Mouse (Mus musculus) myocyte (in vitro differentiated cells): ENCODE measurements around the gene Rassf2. TPM values are rescaled to one million over a fixed set of nuclear protein-coding genes. Genes with fewer than 3 reads are reported as not detected.

Experiments
- H3K27me3 ChIP-seq: one replicate; pipeline ENCODE4 v1.6.1; 2011; ENCODE audit not compliant: control insufficient read depth, insufficient read depth, insufficient read length
- H3K36me3 ChIP-seq: one replicate; pipeline ENCODE4 v1.6.1; 2011; ENCODE audit not compliant: control insufficient read depth, insufficient read depth
- H3K4me2 ChIP-seq: one replicate; pipeline ENCODE4 v1.6.1; 2011; ENCODE audit warnings: low read depth, control low read depth
- H3K4me3 ChIP-seq: one replicate; pipeline ENCODE4 v1.5.1; 2011; ENCODE audit warnings: mild to moderate bottlenecking, control low read depth, moderate library complexity
- H3K79me2 ChIP-seq: one replicate; pipeline ENCODE4 v1.6.1; 2011; ENCODE audit not compliant: control insufficient read depth, insufficient read depth
- H3ac ChIP-seq: one replicate; pipeline ENCODE4 v1.6.1; 2011; ENCODE audit not compliant: control insufficient read depth, insufficient read length
- CEBPB ChIP-seq: IDR thresholded peaks from 2 replicates; pipeline ENCODE4 v1.6.1; 2011; ENCODE audit warnings: mild to moderate bottlenecking, moderate library complexity; ENCODE audit not compliant: poor library complexity, insufficient read depth, severe bottlenecking
- E2F4 ChIP-seq: IDR thresholded peaks from one replicate; pipeline ENCODE4 v1.6.1; 2011; ENCODE audit warnings: mild to moderate bottlenecking, control low read depth, moderate library complexity; ENCODE audit not compliant: insufficient read depth
- MAX ChIP-seq: IDR thresholded peaks from one replicate; pipeline ENCODE4 v1.6.1; 2011; ENCODE audit warnings: low read depth, mild to moderate bottlenecking, control low read depth
- MYOD1 ChIP-seq, 3 experiments: IDR thresholded peaks; one replicate each; pipeline ENCODE4 v1.6.1; 2011; ENCODE audit warnings: control low read depth in 2 of 3, low read depth in 2 of 3, mild to moderate bottlenecking in 2 of 3, moderate library complexity in 1 of 3; ENCODE audit not compliant: insufficient read length in 2 of 3, control insufficient read depth in 1 of 3
- MYOG ChIP-seq, 3 experiments: IDR thresholded peaks; one replicate each; pipeline ENCODE4 v1.6.1; 2011; ENCODE audit warnings: control low read depth in 2 of 3, low read depth in 2 of 3, mild to moderate bottlenecking in 2 of 3; ENCODE audit not compliant: insufficient read length in 2 of 3, control insufficient read depth in 1 of 3, insufficient read depth in 1 of 3
- POLR2A ChIP-seq: IDR thresholded peaks from one replicate; pipeline ENCODE4 v1.6.1; 2011; ENCODE audit warnings: low read depth, mild to moderate bottlenecking, control low read depth, moderate library complexity; ENCODE audit not compliant: insufficient read length
- POLR2AphosphoS2 ChIP-seq: IDR thresholded peaks from one replicate; pipeline ENCODE4 v1.6.1; 2011; ENCODE audit warnings: low read depth, control low read depth; ENCODE audit not compliant: insufficient read length
- REST ChIP-seq: IDR thresholded peaks from one replicate; pipeline ENCODE4 v1.6.1; 2011; ENCODE audit warnings: mild to moderate bottlenecking, control low read depth, moderate library complexity; ENCODE audit not compliant: insufficient read depth, insufficient read length
- SRF ChIP-seq: IDR thresholded peaks from one replicate; pipeline ENCODE4 v1.6.1; 2011; ENCODE audit warnings: low read depth; ENCODE audit not compliant: control insufficient read depth, insufficient read length
- TCF12 ChIP-seq: IDR thresholded peaks from one replicate; pipeline ENCODE4 v1.6.1; 2011; ENCODE audit warnings: mild to moderate bottlenecking, control low read depth; ENCODE audit not compliant: poor library complexity, insufficient read depth, severe bottlenecking
- TCF3 ChIP-seq: IDR thresholded peaks from one replicate; pipeline ENCODE4 v1.6.1; 2011; ENCODE audit warnings: low read depth, control low read depth; ENCODE audit not compliant: insufficient read length
- USF1 ChIP-seq: IDR thresholded peaks from one replicate; pipeline ENCODE4 v1.6.1; 2011; ENCODE audit warnings: low read depth, mild to moderate bottlenecking, control low read depth, moderate library complexity
- polyA plus RNA-seq: library from polyadenylated mRNA; unstranded; fragments of >200 nt; fragmentation: generic; extraction: Trizol; gene quantifications from one replicate; pipeline ENCODE4 v1.2.1, GENCODE M21; 2012; ENCODE audit warnings: missing spikeins

The Rassf2 gene
- polyA plus RNA-seq, 1 experiment = 8.4 TPM

- peak overlapping the region; percentile 34 for H3K4me3 ChIP-seq
- H3K4me2 ChIP-seq = peak overlapping the region; percentile 90
- H3K27me3 ChIP-seq = no peaks in the 10 kb centered on the region
- no peak for TF ChIP-seq TCF3
- TF ChIP-seq SRF = no peak
- no peak for TF ChIP-seq USF1
- TF ChIP-seq POLR2A = no peak
- no peak for TF ChIP-seq MAX
- peak in 1 of 3 experiments; percentile 8 for TF ChIP-seq MYOG (IDR thresholded peaks at IDR 0.05; ENCODE audit: control insufficient read depth in 1 of 3, insufficient read depth in 1 of 3, insufficient read length in 2 of 3, low read depth in 2 of 3)
- TF ChIP-seq TCF12 = no peak
- peak in 1 of 3 experiments; percentile 27 for TF ChIP-seq MYOD1 (IDR thresholded peaks at IDR 0.05; ENCODE audit: control insufficient read depth in 1 of 3, insufficient read length in 2 of 3, low read depth in 2 of 3)
- no peak for TF ChIP-seq E2F4
- H3K79me2 ChIP-seq = no peaks in the 10 kb centered on the region
- H3ac ChIP-seq = peak overlapping the region; percentile 38
- H3K36me3 ChIP-seq = no peaks in the 10 kb centered on the region
Observed at GRCm38 (mm10) chr2:132028894-132029605, 1.0 kb downstream of the Rassf2 start.

GRCm38 (mm10) chr2:132028107-132028506 is 2.0 kb downstream of the Rassf2 start:
- no peaks in the 10 kb centered on the region for H3K27me3 ChIP-seq
- H3K4me2 ChIP-seq = no peak overlapping the region
- peak overlapping the region; percentile 34 for H3K4me3 ChIP-seq
- H3ac ChIP-seq = no peak overlapping the region
- H3K36me3 ChIP-seq = no peaks in the 10 kb centered on the region
- H3K79me2 ChIP-seq = no peaks in the 10 kb centered on the region
- TF ChIP-seq TCF3 (no peak), MYOG (IDR thresholded peaks at IDR 0.05; ENCODE audit: control insufficient read depth in 1 of 3, insufficient read depth in 1 of 3, insufficient read length in 2 of 3, low read depth in 2 of 3) (no peak), TCF12 (no peak), MYOD1 (IDR thresholded peaks at IDR 0.05; ENCODE audit: control insufficient read depth in 1 of 3, insufficient read length in 2 of 3, low read depth in 2 of 3) (no peak), REST (no peak), MAX (no peak), POLR2A (no peak), USF1 (no peak), CEBPB (no peak), SRF (no peak), E2F4 (no peak), POLR2AphosphoS2 (no peak)

- H3ac ChIP-seq = no peak overlapping the region
Observed at GRCm38 (mm10) chr2:132027366-132027765, 2.7 kb downstream of the Rassf2 start.

GRCm38 (mm10) chr2:132024028-132024427 is 6.0 kb downstream of the Rassf2 start:
- Histone ChIP-seq H3K4me2 (no peak overlapping the region), H3K27me3 (no peaks in the 10 kb centered on the region), H3ac (no peak overlapping the region), H3K4me3 (no peak overlapping the region), H3K36me3 (no peaks in the 10 kb centered on the region), H3K79me2 (no peaks in the 10 kb centered on the region)
- TF ChIP-seq MYOD1 (IDR thresholded peaks at IDR 0.05; ENCODE audit: control insufficient read depth in 1 of 3, insufficient read length in 2 of 3, low read depth in 2 of 3) (peak in 2 of 3 experiments; percentile 18 to 51), CEBPB (no peak), MYOG (IDR thresholded peaks at IDR 0.05; ENCODE audit: control insufficient read depth in 1 of 3, insufficient read depth in 1 of 3, insufficient read length in 2 of 3, low read depth in 2 of 3) (peak in 1 of 3 experiments; percentile 34)

More at GRCm38 (mm10) chr2:132027366-132027765, 2.7 kb downstream of the Rassf2 start:
- Histone ChIP-seq H3K36me3 (no peaks in the 10 kb centered on the region), H3K27me3 (no peaks in the 10 kb centered on the region), H3K4me3 (no peak overlapping the region), H3K79me2 (no peaks in the 10 kb centered on the region), H3K4me2 (no peak overlapping the region)
- TF ChIP-seq CEBPB = no peak
- no peak for TF ChIP-seq USF1
- no peak for TF ChIP-seq TCF3
- no peak for TF ChIP-seq MAX
- no peak for TF ChIP-seq MYOD1 (IDR thresholded peaks at IDR 0.05; ENCODE audit: control insufficient read depth in 1 of 3, insufficient read length in 2 of 3, low read depth in 2 of 3)
- TF ChIP-seq TCF12 = no peak
- no peak for TF ChIP-seq MYOG (IDR thresholded peaks at IDR 0.05; ENCODE audit: control insufficient read depth in 1 of 3, insufficient read depth in 1 of 3, insufficient read length in 2 of 3, low read depth in 2 of 3)
- no peak for TF ChIP-seq REST

- TF ChIP-seq REST = no peak
- no peak for TF ChIP-seq CEBPB
- no peak for TF ChIP-seq USF1
- no peak for TF ChIP-seq SRF
- no peak overlapping the region for H3K4me3 ChIP-seq
- H3K27me3 ChIP-seq = no peaks in the 10 kb centered on the region
- H3K4me2 ChIP-seq = no peak overlapping the region
- no peaks in the 10 kb centered on the region for H3K36me3 ChIP-seq
- H3ac ChIP-seq = no peak overlapping the region
- no peaks in the 10 kb centered on the region for H3K79me2 ChIP-seq
Observed at GRCm38 (mm10) chr2:132022621-132023020, 7.4 kb downstream of the Rassf2 start.
